Mouse (Mus musculus) CH12.LX (cell line): ENCODE results near the gene Nrros. TPM values are rescaled to one million over a fixed set of nuclear protein-coding genes. Genes with fewer than 3 reads are reported as not detected.
A peak's percentile ranks its signal among the peaks of the same experiment; 100 is the strongest.

Experiments
- DNase-seq: peaks from one replicate; pipeline ENCODE4 v3.0.0-alpha.2; 2013; ENCODE audit errors: extremely low read depth
- H3K27ac ChIP-seq: 2 replicates; pipeline ENCODE4 v1.5.1; 2012; ENCODE audit warnings: low read depth, mild to moderate bottlenecking, control low read depth, moderate library complexity; ENCODE audit not compliant: insufficient read depth
- H3K27me3 ChIP-seq: replicated peaks from 2 replicates; pipeline ENCODE3; 2012; ENCODE audit warnings: inconsistent platforms
- H3K36me3 ChIP-seq, 2 experiments: replicated peaks in 1 of 2; 2 replicates each; pipeline versions ENCODE3 to v1.6.1; 2012; ENCODE audit warnings: inconsistent platforms in 1 of 2, low read length in 1 of 2, mild to moderate bottlenecking in 1 of 2, mixed read lengths in 1 of 2, moderate library complexity in 1 of 2; ENCODE audit not compliant: control insufficient read depth in 1 of 2, insufficient read depth in 1 of 2
- H3K4me1 ChIP-seq, 2 experiments: 2 replicates each; pipeline ENCODE4 v1.6.1; 2012; ENCODE audit warnings: inconsistent platforms in 1 of 2, moderate library complexity in 1 of 2; ENCODE audit not compliant: insufficient read depth in 2 of 2, control insufficient read depth in 1 of 2
- H3K4me2 ChIP-seq: 2 replicates; pipeline ENCODE4 v1.6.1; 2012; ENCODE audit warnings: low read depth, mild to moderate bottlenecking, control low read depth; ENCODE audit not compliant: poor library complexity, insufficient read depth, severe bottlenecking
- H3K4me3 ChIP-seq, 3 experiments: fragments of 150-350 bp in 1 of 3; sonication (generic) in 1 of 3; replicated peaks in 1 of 3; 2 replicates each; pipeline versions ENCODE3 to v1.5.1; 2011 to 2012; ENCODE audit warnings: low read depth in 2 of 3, low read length in 2 of 3, mild to moderate bottlenecking in 2 of 3, moderate library complexity in 2 of 3, control low read depth in 1 of 3, improper control_type of control experiment in 1 of 3, inconsistent platforms in 1 of 3, mixed read lengths in 1 of 3; ENCODE audit not compliant: poor library complexity in 1 of 3
- H3K79me2 ChIP-seq: replicated peaks from 2 replicates; pipeline ENCODE4 v1.6.1; 2012; ENCODE audit warnings: mild to moderate bottlenecking, moderate library complexity; ENCODE audit not compliant: control insufficient read depth, poor library complexity, insufficient read depth, severe bottlenecking; ENCODE audit errors: extremely low read depth
- H3K9ac ChIP-seq: 2 replicates; pipeline ENCODE4 v1.6.1; 2012; ENCODE audit warnings: low read depth, mild to moderate bottlenecking, control low read depth, moderate library complexity; ENCODE audit not compliant: insufficient read depth
- H3K9me3 ChIP-seq: replicated peaks from 2 replicates; pipeline ENCODE3; 2012; ENCODE audit warnings: low read length, inconsistent platforms, mixed read lengths
- BHLHE40 ChIP-seq: IDR thresholded peaks from 2 replicates; pipeline ENCODE4 v1.6.1; 2011; ENCODE audit warnings: mild to moderate bottlenecking, low read depth, low read length, improper control_type of control experiment
- CHD1 ChIP-seq: IDR thresholded peaks from 2 replicates; pipeline ENCODE4 v1.6.1; 2012; ENCODE audit warnings: low read depth, low read length, improper control_type of control experiment, inconsistent platforms
- CHD2 ChIP-seq: IDR thresholded peaks from 2 replicates; pipeline ENCODE4 v1.6.1; 2011; ENCODE audit warnings: low read length, improper control_type of control experiment
- E2F4 ChIP-seq: IDR thresholded peaks from 2 replicates; pipeline ENCODE4 v1.6.1; 2011; ENCODE audit warnings: low read depth, low read length, improper control_type of control experiment; ENCODE audit not compliant: insufficient replicate concordance
- ELF1 ChIP-seq: IDR thresholded peaks from 2 replicates; pipeline ENCODE4 v1.6.1; 2014; ENCODE audit warnings: low read depth, mild to moderate bottlenecking, inconsistent platforms, low read length, improper control_type of control experiment
- ETS1 ChIP-seq: conservative IDR thresholded peaks from 2 replicates; pipeline ENCODE4 v1.6.1; 2012; ENCODE audit warnings: low read depth, mild to moderate bottlenecking, inconsistent platforms, low read length, improper control_type of control experiment, moderate library complexity
- GABPA ChIP-seq: IDR thresholded peaks from 2 replicates; pipeline ENCODE4 v1.6.1; 2012; ENCODE audit warnings: low read depth, low read length, improper control_type of control experiment, inconsistent platforms; ENCODE audit not compliant: insufficient replicate concordance
- HCFC1 ChIP-seq: IDR thresholded peaks from 2 replicates; pipeline ENCODE4 v1.6.1; 2012; ENCODE audit warnings: low read depth, mild to moderate bottlenecking, inconsistent platforms, low read length, improper control_type of control experiment
- IRF4 ChIP-seq: IDR thresholded peaks from 2 replicates; pipeline ENCODE4 v1.6.1; 2014; ENCODE audit warnings: low read depth, mild to moderate bottlenecking, inconsistent platforms, low read length, improper control_type of control experiment
- JUN ChIP-seq: IDR thresholded peaks from 2 replicates; pipeline ENCODE4 v1.6.1; 2011; ENCODE audit warnings: low read depth, mild to moderate bottlenecking, low read length, improper control_type of control experiment, moderate library complexity; ENCODE audit not compliant: insufficient read depth
- JUND ChIP-seq: conservative IDR thresholded peaks from 2 replicates; pipeline ENCODE4 v1.6.1; 2011; ENCODE audit warnings: low read depth, low read length, improper control_type of control experiment
- KAT2A ChIP-seq: IDR thresholded peaks from 2 replicates; pipeline ENCODE4 v1.6.1; 2012; ENCODE audit warnings: low read length, improper control_type of control experiment, inconsistent platforms; ENCODE audit not compliant: insufficient replicate concordance
- MAFK ChIP-seq: IDR thresholded peaks from 2 replicates; pipeline ENCODE4 v1.6.1; 2011; ENCODE audit warnings: low read length, improper control_type of control experiment; ENCODE audit not compliant: insufficient replicate concordance
- MAX ChIP-seq: IDR thresholded peaks from 2 replicates; pipeline ENCODE4 v1.6.1; 2011; ENCODE audit warnings: low read length, improper control_type of control experiment
- MEF2A ChIP-seq: IDR thresholded peaks from 2 replicates; pipeline ENCODE4 v1.6.1; 2014; ENCODE audit warnings: low read depth, mild to moderate bottlenecking, inconsistent platforms, low read length, improper control_type of control experiment, borderline replicate concordance
- MXI1 ChIP-seq: IDR thresholded peaks from 2 replicates; pipeline ENCODE4 v1.6.1; 2011; ENCODE audit warnings: mild to moderate bottlenecking, low read depth, low read length, improper control_type of control experiment
- MYC ChIP-seq: IDR thresholded peaks from 2 replicates; pipeline ENCODE4 v1.6.1; 2011; ENCODE audit warnings: low read depth, mild to moderate bottlenecking, improper control_type of control experiment, low read length
- NELFE ChIP-seq: IDR thresholded peaks from 2 replicates; pipeline ENCODE4 v1.6.1; 2011; ENCODE audit warnings: low read depth, low read length, improper control_type of control experiment
- PAX5 ChIP-seq: IDR thresholded peaks from 2 replicates; pipeline ENCODE4 v1.6.1; 2012; ENCODE audit warnings: low read length, inconsistent platforms, mixed read lengths
- POLR2AphosphoS2 ChIP-seq: IDR thresholded peaks from 2 replicates; pipeline ENCODE4 v1.6.1; 2011; ENCODE audit warnings: low read depth, low read length, improper control_type of control experiment
- RCOR1 ChIP-seq: conservative IDR thresholded peaks from 2 replicates; pipeline ENCODE4 v1.6.1; 2012; ENCODE audit warnings: low read depth, mild to moderate bottlenecking, inconsistent platforms, low read length, improper control_type of control experiment
- SIN3A ChIP-seq: IDR thresholded peaks from 2 replicates; pipeline ENCODE4 v1.6.1; 2012; ENCODE audit warnings: low read length, improper control_type of control experiment, inconsistent platforms
- SMC3 ChIP-seq: IDR thresholded peaks from 2 replicates; pipeline ENCODE4 v1.6.1; 2011; ENCODE audit warnings: low read depth, low read length, improper control_type of control experiment
- TCF12 ChIP-seq: IDR thresholded peaks from 2 replicates; pipeline ENCODE4 v1.6.1; 2014; ENCODE audit warnings: low read depth, mild to moderate bottlenecking, inconsistent platforms, low read length, improper control_type of control experiment
- UBTF ChIP-seq: IDR thresholded peaks from 2 replicates; pipeline ENCODE4 v1.6.1; 2012; ENCODE audit warnings: low read depth, mild to moderate bottlenecking, inconsistent platforms, low read length, improper control_type of control experiment, moderate library complexity
- USF1 ChIP-seq: IDR thresholded peaks from 2 replicates; pipeline ENCODE4 v1.6.1; 2014; ENCODE audit warnings: low read depth, mild to moderate bottlenecking, inconsistent platforms, low read length, improper control_type of control experiment
- USF2 ChIP-seq: conservative IDR thresholded peaks from 2 replicates; pipeline ENCODE4 v1.6.1; 2011; ENCODE audit warnings: low read depth, low read length, improper control_type of control experiment
- ZC3H11A ChIP-seq: IDR thresholded peaks from 2 replicates; pipeline ENCODE4 v1.6.1; 2012; ENCODE audit warnings: low read depth, mild to moderate bottlenecking, inconsistent platforms, low read length, improper control_type of control experiment
- ZKSCAN1 ChIP-seq: IDR thresholded peaks from 2 replicates; pipeline ENCODE4 v1.6.1; 2012; ENCODE audit warnings: low read depth, inconsistent platforms, low read length, improper control_type of control experiment, borderline replicate concordance
- ZMIZ1 ChIP-seq: IDR thresholded peaks from 2 replicates; pipeline ENCODE4 v1.6.1; 2012; ENCODE audit warnings: low read depth, mild to moderate bottlenecking, inconsistent platforms, low read length, improper control_type of control experiment
- dilution Hi-C: fragments of 300-500 bp; cut with MboI; formaldehyde crosslinking; loops from 2 replicates; pipeline ENCODE4 v1.14.3; 2020; ENCODE audit warnings: low sequenced_read_pairs; ENCODE audit not compliant: extremely low pct_unique_long_range_greater_than_20kb, extremely low pct_ligation_motif_present
- in situ Hi-C: fragments of 300-500 bp; cut with MboI; formaldehyde crosslinking; loops from 3 replicates; pipeline ENCODE4 v1.14.3; 2019; ENCODE audit warnings: low sequenced_read_pairs, low pct_ligation_motif_present, low pct_unique_long_range_greater_than_20kb, mixed read lengths
- polyA plus RNA-seq: library from polyadenylated mRNA; unstranded; fragments of >175 nt; gene quantifications from 2 replicates; pipeline ENCODE4 v1.2.1, GENCODE M21; 2012; ENCODE audit warnings: low read depth; ENCODE audit not compliant: insufficient read length
- total RNA-seq, 2 experiments: library from RNA; depleted of rRNA; stranded (reverse); fragments of 300-350 nt in 1 of 2; fragments of >200 nt in 1 of 2; gene quantifications; 2 replicates each; pipeline ENCODE4 v1.2.3; 2012 to 2014

The Nrros gene
- total and polyA plus RNA-seq, 3 experiments, result 49.6 to 71.0 (median 64.3) TPM

- DNase-seq, result no peak
- Histone ChIP-seq H3K4me1 (peaks cover 0 to 9% of the 10 kb centered on the region in 2 experiments; a peak in 2 of 4 replicates), H3K4me2 (no peak overlapping the region), H3K4me3 (no peak overlapping the region), H3K9ac (no peak overlapping the region), H3K27ac (no peak overlapping the region), H3K36me3 (peaks cover 39 to 46% of the 10 kb centered on the region in 2 experiments), H3K27me3 (no peaks in the 10 kb centered on the region), H3K79me2 (peaks cover 29% of the 10 kb centered on the region), H3K9me3 (peaks cover 18% of the 10 kb centered on the region)
- TF ChIP-seq CHD2, result no peak
- TF ChIP-seq MAX, result no peak
- TF ChIP-seq MXI1, result no peak
- no peak for TF ChIP-seq NELFE
- TF ChIP-seq HCFC1, result no peak
- no peak for TF ChIP-seq ETS1
- TF ChIP-seq MAFK, result no peak
- no peak for TF ChIP-seq CHD1
- in situ Hi-C loops, result no loop called here
- dilution Hi-C loops, result no loop called here
Measured at GRCm38 (mm10) chr16:32153976-32154375, 11.4 kb downstream of the Nrros start.

DNA sequence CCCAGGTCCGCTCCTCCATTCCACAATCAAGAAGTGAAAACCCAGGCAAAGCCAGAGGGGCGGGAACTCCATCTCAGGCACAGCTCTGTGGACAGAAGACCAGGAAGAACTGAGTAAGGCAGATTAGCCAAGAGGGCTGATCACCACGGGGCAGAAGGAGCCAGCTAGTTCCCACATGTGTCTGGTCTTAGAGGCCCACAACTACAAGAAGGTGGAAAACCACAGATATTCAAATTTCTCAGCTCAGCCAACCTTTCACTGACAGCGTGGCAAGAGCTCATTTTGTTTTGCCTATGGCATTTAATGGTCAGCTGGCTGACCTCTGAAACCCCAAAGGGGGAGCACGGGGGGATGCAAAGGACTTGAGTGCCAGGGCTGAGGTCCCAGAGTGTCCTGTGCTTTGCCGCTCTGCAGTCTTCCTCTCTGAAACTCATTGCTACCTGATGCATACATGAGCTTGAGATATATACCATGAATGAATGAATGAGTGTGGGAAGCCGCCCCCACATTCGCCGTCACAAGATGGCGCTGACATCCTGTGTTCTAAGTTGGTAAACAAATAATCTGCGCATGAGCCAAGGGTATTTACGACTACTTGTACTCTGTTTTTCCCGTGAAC is 17.7 kb downstream of the Nrros start:
- dilution Hi-C loops, result no loop called here
- peak overlapping the region; percentile 54 for H3K27ac ChIP-seq
- H3K36me3 ChIP-seq, result peaks cover 36 to 51% of the 10 kb centered on the region in 2 experiments
- TF ChIP-seq CHD1 (no peak), ZKSCAN1 (no peak), UBTF (no peak), PAX5 (no peak), TCF12 (peak; percentile 29; the same call in 1 of the 2 replicates), USF2 (no peak), MEF2A (no peak), IRF4 (no peak), ZC3H11A (no peak), RCOR1 (no peak), SIN3A (peak; percentile 94), ETS1 (peak; percentile 82), GABPA (no peak), JUN (no peak), MYC (peak; percentile 97), BHLHE40 (peak; percentile 55; the same call in 1 of the 2 replicates), JUND (0 out of 2 replicates have a peak, but pooled peaks have one; percentile 13), POLR2AphosphoS2 (no peak; the same call in 1 of the 2 replicates), ZMIZ1 (peak; percentile 71; the same call in 1 of the 2 replicates), HCFC1 (no peak), USF1 (no peak), KAT2A (0 out of 2 replicates have a peak, but pooled peaks have one; percentile 69), E2F4 (no peak), ELF1 (0 out of 2 replicates have a peak, but pooled peaks have one; percentile 20), SMC3 (peak; percentile 19), MAFK (peak; percentile 65), MXI1 (peak; percentile 89), CHD2 (peak; percentile 67)

More for the DNA sequence above, 17.7 kb downstream of the Nrros start:
- no peaks in the 10 kb centered on the region for H3K27me3 ChIP-seq
- H3K9ac ChIP-seq, result peak overlapping the region; percentile 12; the same call in 1 of the 2 replicates
- peak overlapping the region in 1 of 3 experiments; percentile 29 for H3K4me3 ChIP-seq
- H3K79me2 ChIP-seq, result no peaks in the 10 kb centered on the region
- peaks cover 22% of the 10 kb centered on the region for H3K9me3 ChIP-seq
- peak; percentile 86 for DNase-seq
- peak overlapping the region; percentile 39 for H3K4me2 ChIP-seq
- in situ Hi-C loops, result loop anchor here (10.0 kb wide), 1 partner anchor 347 kb away; the partner anchor contains the start of gene Zdhhc19
- H3K4me1 ChIP-seq, result peaks cover 4 to 10% of the 10 kb centered on the region in 2 experiments
